Mouse (Mus musculus): ENCODE data around the gene Vdr.

Gene Vdr

DNA sequence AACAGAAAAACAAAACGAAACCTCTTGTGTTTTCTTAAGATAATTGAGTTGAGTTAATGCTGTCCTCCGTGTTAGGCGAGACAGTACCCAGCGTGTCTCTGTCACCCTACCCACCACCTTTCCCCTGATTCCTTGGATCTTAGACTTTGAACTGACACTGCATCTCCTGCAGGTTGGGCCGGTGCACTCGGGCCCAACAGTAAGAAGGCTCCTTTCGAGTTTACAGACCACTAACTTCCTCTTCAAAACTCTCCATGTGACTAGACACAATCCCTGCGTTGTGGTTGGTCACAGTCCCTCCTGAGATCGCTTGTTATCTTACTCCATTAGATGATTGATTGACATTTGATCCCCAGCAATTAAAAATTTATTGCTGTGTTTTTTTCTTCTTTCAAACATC lies 7.6 kb upstream of the Vdr start:
- no peak for DNase-seq

DNA sequence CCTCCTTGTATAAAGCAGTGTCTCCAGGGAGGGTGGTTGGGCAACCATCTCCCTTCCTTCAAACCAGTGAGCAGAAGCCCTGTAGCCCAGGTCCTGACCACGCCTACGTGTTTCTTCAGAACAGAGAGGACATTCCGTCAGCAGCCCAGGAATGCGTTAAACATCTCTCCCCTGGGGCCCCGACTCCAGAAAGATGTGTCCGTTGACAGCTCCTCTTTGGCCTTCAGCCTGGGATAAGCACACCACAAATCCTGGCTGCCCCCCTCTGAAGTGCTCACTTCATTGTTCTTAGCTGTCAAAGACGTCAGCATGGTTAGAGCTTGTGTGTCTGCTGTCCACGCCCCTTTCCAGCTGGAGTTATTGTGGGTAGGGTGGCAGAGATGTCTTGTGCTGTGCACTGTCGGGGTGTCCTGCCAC lies 3.9 kb upstream of the Vdr start:
- no peak for DNase-seq

DNA sequence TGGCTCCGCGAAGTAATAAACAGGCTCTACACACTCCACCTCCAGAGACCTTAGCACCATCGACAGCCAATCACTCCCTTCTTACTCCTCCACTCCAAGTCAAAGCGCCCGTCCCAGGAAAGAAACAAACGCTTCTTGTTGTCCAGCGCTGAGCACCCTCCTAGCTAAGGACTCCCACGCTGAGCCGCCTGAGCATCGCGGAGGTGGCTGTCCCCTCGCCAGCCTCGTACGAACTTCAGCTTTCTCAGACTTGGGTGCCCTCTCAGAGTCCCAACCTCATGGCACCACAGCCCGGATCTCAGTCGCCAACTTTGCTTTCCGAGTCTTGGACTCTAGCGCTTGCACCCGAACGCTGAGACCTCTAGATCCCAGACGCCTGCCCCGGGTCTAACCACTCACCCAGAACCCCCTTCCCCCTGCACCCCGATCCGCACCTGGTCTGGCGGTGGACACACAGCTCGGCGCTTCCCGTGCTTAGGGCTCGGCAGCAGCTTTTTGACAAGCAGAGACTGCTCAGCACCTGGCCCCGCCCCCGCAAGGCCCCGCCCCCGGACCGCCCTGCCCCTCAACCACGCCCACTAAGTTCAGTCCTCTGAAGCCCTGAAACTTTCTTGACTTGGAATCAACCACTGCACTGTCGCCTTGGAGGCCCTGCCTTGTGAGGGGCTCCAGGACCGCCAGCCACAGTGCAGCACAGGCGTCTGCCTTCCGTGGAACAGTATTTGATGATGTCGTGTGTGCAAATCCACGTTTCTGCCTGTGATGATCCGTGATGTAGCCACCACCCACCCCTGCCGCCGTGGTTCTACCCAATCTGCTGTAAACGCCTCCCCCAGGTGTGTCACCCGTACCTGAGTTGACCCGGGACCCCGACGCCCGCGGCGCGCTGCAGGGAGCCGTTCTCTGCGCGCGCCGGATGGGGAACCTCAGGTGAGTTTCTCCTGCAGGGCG lies 2.4 kb downstream of the Vdr start:
- peak; percentile 81 for DNase-seq

DNA sequence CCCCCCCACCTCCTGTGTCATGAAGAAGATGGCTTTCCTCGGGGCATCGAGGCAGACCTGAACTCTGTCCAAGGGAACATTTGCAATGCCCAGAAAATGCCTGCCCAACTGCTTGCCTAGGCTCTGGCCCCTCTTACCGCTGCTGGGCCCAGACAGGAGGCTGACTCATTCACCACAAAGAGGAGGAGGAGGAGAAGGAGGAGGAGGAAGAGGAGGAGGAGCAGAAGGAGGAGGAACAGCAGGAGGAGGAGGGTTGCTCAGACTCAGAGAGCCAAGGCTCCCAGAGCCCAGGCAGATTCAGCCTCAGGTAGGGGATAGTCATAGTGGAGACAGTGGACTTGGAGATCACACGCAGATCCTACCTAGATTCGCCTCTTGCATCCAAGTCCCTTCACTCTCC lies 3.2 kb downstream of the Vdr start:
- DNase-seq, result no peak

GRCm38 (mm10) chr15:97905281-97905680 lies 5.1 kb downstream of the Vdr start:
- DNase-seq, result no peak

GRCm38 (mm10) chr15:97904339-97904991 lies 6.0 kb downstream of the Vdr start:
- no peak for DNase-seq

- DNase-seq, result no peak
Measured at GRCm38 (mm10) chr15:97903261-97904009, 7.0 kb downstream of the Vdr start.

GRCm38 (mm10) chr15:97900991-97901390 lies 9.4 kb downstream of the Vdr start:
- no peak for DNase-seq

GRCm38 (mm10) chr15:97900336-97900912 lies 10.0 kb downstream of the Vdr start:
- DNase-seq, result no peak

DNA sequence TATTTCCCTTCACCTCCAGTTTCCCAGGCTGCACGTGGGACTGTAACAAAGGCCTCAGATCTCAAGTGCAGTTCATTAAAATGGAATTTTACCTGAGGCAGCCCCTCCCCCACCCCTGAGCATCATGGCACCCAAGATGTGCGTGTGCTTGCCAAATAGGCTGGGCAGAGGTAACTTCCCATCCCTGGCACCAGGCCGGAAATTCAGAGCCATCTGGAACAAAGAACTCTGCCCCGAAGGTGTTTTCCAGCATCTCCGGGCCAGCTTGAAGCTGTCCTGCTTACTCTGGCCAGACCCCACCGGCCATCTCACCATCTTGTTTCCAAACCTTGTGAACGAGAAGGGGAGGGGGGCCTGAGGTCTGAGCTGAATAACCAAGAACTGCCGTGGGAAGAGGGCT lies 10.7 kb downstream of the Vdr start:
- no peak for DNase-seq

- DNase-seq, result no peak
Measured at GRCm38 (mm10) chr15:97898791-97899190, 11.6 kb downstream of the Vdr start.

DNA sequence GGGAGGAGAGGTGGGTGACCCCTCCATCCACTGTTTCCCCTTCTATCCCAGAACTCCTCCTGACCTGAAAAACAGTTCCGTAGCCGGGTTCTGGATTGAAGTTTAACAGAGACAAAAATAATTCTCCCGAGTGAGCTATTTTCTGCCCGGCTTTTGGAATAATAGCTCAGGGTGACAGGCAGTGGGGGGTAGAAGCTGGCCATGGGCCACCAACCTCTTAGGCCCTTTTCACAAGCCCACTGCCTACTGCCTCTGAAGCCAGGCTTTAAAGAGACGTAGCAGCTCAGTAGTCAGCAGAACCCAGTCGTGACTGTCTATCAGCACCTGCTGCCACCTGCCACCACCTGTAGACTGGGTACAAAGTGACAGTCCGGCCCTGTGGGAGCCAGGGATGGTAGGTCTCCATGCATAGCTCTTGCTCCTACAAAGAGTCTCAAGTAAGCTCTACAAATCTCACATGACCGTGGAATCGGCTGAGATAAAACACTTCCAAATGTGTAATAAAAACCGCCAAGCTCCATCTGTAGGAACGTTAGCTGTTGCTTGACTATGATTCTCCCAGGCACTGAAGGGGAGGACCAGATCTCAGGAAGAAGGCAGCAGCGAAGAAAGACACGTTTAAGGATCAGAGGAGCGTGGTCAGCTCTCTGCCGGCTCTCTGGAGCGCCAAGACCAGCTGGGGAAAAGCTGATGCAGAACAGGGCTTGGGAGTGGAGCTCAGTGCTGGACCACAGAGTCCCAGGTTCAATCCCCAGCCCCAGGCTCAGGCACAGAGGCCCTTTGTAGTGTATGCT lies 13.4 kb downstream of the Vdr start:
- DNase-seq, result no peak

GRCm38 (mm10) chr15:97896347-97896746 lies 14.1 kb downstream of the Vdr start:
- DNase-seq, result no peak

DNA sequence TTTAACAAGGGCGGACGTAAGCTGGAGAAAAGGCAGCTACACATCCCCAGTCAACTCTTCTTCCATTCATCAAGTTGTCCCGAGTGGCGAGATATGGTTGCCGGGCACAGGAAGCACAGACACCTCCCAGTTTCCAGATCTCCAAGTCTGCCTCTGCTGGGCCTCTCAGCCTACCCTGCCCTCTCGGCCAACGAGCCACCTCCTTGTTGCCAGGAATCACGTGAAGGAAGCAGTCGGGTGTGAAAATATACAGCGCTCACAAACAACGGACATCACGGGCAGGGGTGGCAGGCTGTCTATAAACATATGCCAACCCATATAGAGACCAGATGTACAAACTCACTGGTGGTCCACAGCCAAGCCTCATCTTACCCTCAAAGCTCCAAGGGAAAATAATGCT lies 14.6 kb downstream of the Vdr start:
- DNase-seq, result no peak

DNA sequence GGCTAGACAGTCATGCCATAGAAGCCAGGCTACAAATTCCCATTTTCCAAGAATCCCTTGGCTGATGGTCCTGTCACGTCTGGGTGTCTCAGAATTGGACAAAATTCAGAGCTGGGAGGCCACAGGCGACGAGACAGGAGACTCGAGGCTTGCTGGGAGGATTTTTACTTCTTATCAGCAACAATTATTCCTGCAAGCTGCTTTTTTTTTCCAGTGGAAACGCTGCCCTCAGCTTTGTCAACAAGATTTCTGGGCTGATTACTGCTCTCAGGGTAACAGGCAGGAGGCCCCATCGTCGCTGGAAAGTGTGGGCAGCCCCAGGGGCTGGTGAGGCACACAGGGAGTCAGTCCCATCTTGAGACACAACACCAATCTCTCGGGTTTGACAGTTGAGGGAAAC lies 17.9 kb downstream of the Vdr start:
- DNase-seq, result no peak

DNA sequence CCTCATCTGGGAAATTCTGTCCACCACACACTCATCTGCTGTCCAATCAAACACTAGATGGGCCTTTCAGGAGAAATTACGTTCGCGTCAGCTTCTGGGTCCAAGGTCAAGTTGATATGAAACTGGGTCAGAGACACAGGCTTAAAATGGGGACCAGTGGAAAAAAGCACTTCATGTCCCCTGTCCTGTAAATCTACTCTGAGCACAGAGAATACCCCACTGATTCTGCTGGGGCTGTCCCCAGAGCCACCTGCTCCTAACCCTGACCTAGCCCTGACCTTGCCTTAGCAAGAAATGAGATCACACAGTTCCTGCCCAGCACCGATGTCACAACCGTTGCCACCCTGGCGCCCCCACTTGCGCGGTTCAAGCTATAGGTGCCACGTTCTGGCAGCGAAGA lies 20.0 kb downstream of the Vdr start:
- no peak for DNase-seq

DNA sequence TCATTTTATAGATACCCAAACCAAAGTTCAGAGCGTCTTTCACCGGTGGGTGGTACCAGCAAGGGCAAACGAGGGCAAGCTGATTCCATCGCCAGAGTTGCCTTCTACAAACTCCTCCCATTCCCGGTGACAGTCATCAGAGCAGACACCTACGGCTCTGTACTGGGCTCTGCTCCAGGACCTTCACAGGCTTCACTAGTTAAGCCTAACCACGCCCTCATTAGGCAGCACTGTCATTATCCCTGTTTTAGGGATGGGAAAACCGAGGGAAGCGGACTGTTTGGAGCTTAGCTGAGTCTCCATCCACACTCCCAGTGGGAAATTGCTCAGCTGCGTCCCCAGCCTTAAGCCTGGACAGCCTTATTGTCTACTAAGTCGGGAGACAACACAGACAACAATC lies 20.4 kb downstream of the Vdr start:
- no peak for DNase-seq

GRCm38 (mm10) chr15:97887541-97888016 lies 22.9 kb downstream of the Vdr start:
- no peak for DNase-seq

DNA sequence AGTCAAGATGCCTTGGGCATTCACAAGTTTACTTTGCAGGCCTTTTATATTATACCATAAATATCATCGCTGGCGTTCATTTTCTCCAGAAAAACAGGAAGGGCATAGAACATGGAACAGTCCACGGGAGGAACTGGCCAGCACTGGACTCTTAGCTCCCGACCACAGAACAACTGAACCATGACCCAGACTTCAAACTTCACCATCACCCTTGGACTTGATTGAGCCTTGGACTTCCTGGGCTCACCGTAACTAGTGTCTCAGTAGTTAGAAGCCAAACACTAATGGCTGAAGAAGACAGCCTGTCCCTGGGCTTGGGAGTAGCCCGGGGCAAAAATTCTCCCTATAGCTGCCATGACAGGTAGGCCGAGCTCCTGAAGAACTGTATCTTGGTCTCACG lies 29.0 kb downstream of the Vdr start:
- no peak for DNase-seq

- no peak for DNase-seq
Measured at GRCm38 (mm10) chr15:97880441-97880840, 30.0 kb downstream of the Vdr start.

- no peak for DNase-seq
Measured at GRCm38 (mm10) chr15:97878696-97879328, 31.6 kb downstream of the Vdr start.

GRCm38 (mm10) chr15:97875784-97876183 lies 34.6 kb downstream of the Vdr start:
- no peak for DNase-seq

Data from thymus, postnatal 4 days (tissue).